Mouse (Mus musculus) MEL (cell line): ENCODE data around the gene Ly6g6d. TPM values are rescaled to one million over a fixed set of nuclear protein-coding genes. Genes with fewer than 3 reads are reported as not detected.

Experiments used
- DNase-seq: peaks from one replicate; pipeline ENCODE4 v3.0.0; 2011; ENCODE audit warnings: low read depth, low spot score
- H3K27ac ChIP-seq: 2 replicates; pipeline ENCODE4 v1.5.1; 2012; ENCODE audit warnings: low read depth, mild to moderate bottlenecking, control low read depth, low read length, moderate library complexity; ENCODE audit not compliant: control insufficient read depth
- H3K27me3 ChIP-seq, 2 experiments: fragments of 150-350 bp in 1 of 2; sonication (generic) in 1 of 2; 2 replicates each; pipeline ENCODE4 v1.6.1; 2012; ENCODE audit warnings: low read length in 2 of 2, mild to moderate bottlenecking in 2 of 2, improper control_type of control experiment in 1 of 2, moderate library complexity in 1 of 2; ENCODE audit not compliant: insufficient read depth in 2 of 2, control insufficient read depth in 1 of 2
- H3K36me3 ChIP-seq, 2 experiments: 2 replicates each; pipeline ENCODE4 v1.6.1; 2012 to 2014; ENCODE audit warnings: low read length in 2 of 2, improper control_type of control experiment in 1 of 2, inconsistent platforms in 1 of 2, mild to moderate bottlenecking in 1 of 2; ENCODE audit not compliant: insufficient read depth in 2 of 2, control insufficient read depth in 1 of 2
- H3K4me1 ChIP-seq, 2 experiments: fragments of 150-350 bp in 1 of 2; sonication (generic) in 1 of 2; 2 replicates each; pipeline ENCODE4 v1.6.1; 2012; ENCODE audit warnings: low read length in 2 of 2, improper control_type of control experiment in 1 of 2, mild to moderate bottlenecking in 1 of 2; ENCODE audit not compliant: insufficient read depth in 2 of 2, control insufficient read depth in 1 of 2
- H3K4me3 ChIP-seq, 2 experiments: fragments of 150-350 bp in 1 of 2; sonication (generic) in 1 of 2; 2 replicates each; pipeline ENCODE4 v1.5.1; 2012; ENCODE audit warnings: low read depth in 2 of 2, low read length in 2 of 2, mild to moderate bottlenecking in 2 of 2, moderate library complexity in 2 of 2, control low read depth in 1 of 2, improper control_type of control experiment in 1 of 2; ENCODE audit not compliant: control insufficient read depth in 1 of 2, insufficient read depth in 1 of 2
- H3K79me2 ChIP-seq: 2 replicates; pipeline ENCODE4 v1.6.1; 2012; ENCODE audit warnings: mild to moderate bottlenecking, low read length, moderate library complexity; ENCODE audit not compliant: control insufficient read depth, poor library complexity, insufficient read depth
- H3K9ac ChIP-seq: 2 replicates; pipeline ENCODE4 v1.6.1; 2012; ENCODE audit warnings: low read depth, mild to moderate bottlenecking, control low read depth, low read length, moderate library complexity; ENCODE audit not compliant: control insufficient read depth, poor library complexity, severe bottlenecking
- H3K9me3 ChIP-seq: fragments of 150-350 bp; sonication (generic); replicated peaks from 2 replicates; pipeline ENCODE4 v1.6.1; 2012; ENCODE audit warnings: mild to moderate bottlenecking, low read length, improper control_type of control experiment, moderate library complexity; ENCODE audit not compliant: insufficient read depth
- CHD2 ChIP-seq: IDR thresholded peaks from 2 replicates; pipeline ENCODE4 v1.6.1; 2011; ENCODE audit warnings: low read length, improper control_type of control experiment
- CTCF ChIP-seq, 3 experiments: IDR thresholded peaks in 2 of 3; conservative IDR thresholded peaks in 1 of 3; 2 replicates each; pipeline ENCODE4 v1.5.1; 2011 to 2012; ENCODE audit warnings: low read length in 3 of 3, low read depth in 2 of 3, mild to moderate bottlenecking in 2 of 3, improper control_type of control experiment in 1 of 3, inconsistent platforms in 1 of 3, mixed read lengths in 1 of 3, moderate library complexity in 1 of 3; ENCODE audit not compliant: control insufficient read depth in 1 of 3, insufficient read depth in 1 of 3, poor library complexity in 1 of 3, severe bottlenecking in 1 of 3
- ELF1 ChIP-seq: IDR thresholded peaks from 2 replicates; pipeline ENCODE4 v1.6.1; 2014; ENCODE audit warnings: low read depth, mild to moderate bottlenecking, inconsistent platforms, low read length, improper control_type of control experiment, moderate library complexity
- EP300 ChIP-seq, 2 experiments: IDR thresholded peaks; 2 replicates each; pipeline ENCODE4 v1.6.1; 2011; ENCODE audit warnings: improper control_type of control experiment in 2 of 2, low read length in 2 of 2, low read depth in 1 of 2, mild to moderate bottlenecking in 1 of 2
- ETS1 ChIP-seq: IDR thresholded peaks from 2 replicates; pipeline ENCODE4 v1.6.1; 2012; ENCODE audit warnings: low read depth, mild to moderate bottlenecking, inconsistent platforms, low read length, improper control_type of control experiment, moderate library complexity
- GABPA ChIP-seq: IDR thresholded peaks from 2 replicates; pipeline ENCODE4 v1.6.1; 2012; ENCODE audit warnings: low read depth, mild to moderate bottlenecking, inconsistent platforms, low read length, improper control_type of control experiment, moderate library complexity
- GATA1 ChIP-seq: IDR thresholded peaks from 2 replicates; pipeline ENCODE4 v1.6.1; 2011; ENCODE audit warnings: low read depth, low read length, improper control_type of control experiment
- HCFC1 ChIP-seq: IDR thresholded peaks from 2 replicates; pipeline ENCODE4 v1.6.1; 2012; ENCODE audit warnings: low read depth, mild to moderate bottlenecking, inconsistent platforms, low read length, improper control_type of control experiment, moderate library complexity
- MAZ ChIP-seq: IDR thresholded peaks from 2 replicates; pipeline ENCODE4 v1.6.1; 2012; ENCODE audit warnings: low read depth, mild to moderate bottlenecking, inconsistent platforms, low read length, improper control_type of control experiment
- MEF2A ChIP-seq: IDR thresholded peaks from 2 replicates; pipeline ENCODE4 v1.6.1; 2014; ENCODE audit warnings: low read depth, mild to moderate bottlenecking, inconsistent platforms, low read length, improper control_type of control experiment; ENCODE audit not compliant: poor library complexity, insufficient replicate concordance, severe bottlenecking; ENCODE audit errors: extremely low read depth
- MXI1 ChIP-seq: IDR thresholded peaks from 2 replicates; pipeline ENCODE4 v1.6.1; 2011; ENCODE audit warnings: mild to moderate bottlenecking, low read depth, low read length, improper control_type of control experiment
- MYC ChIP-seq: IDR thresholded peaks from 2 replicates; pipeline ENCODE4 v1.6.1; 2011; ENCODE audit warnings: low read depth, mild to moderate bottlenecking, low read length, improper control_type of control experiment, moderate library complexity
- NRF1 ChIP-seq: IDR thresholded peaks from 2 replicates; pipeline ENCODE4 v1.6.1; 2014; ENCODE audit warnings: low read depth, mild to moderate bottlenecking, inconsistent platforms, low read length, improper control_type of control experiment, moderate library complexity; ENCODE audit not compliant: poor library complexity, insufficient read depth, severe bottlenecking
- POLR2AphosphoS5 ChIP-seq: IDR thresholded peaks from 2 replicates; pipeline ENCODE4 v1.6.1; 2012; ENCODE audit warnings: low read depth, borderline replicate concordance, mild to moderate bottlenecking, inconsistent platforms, low read length, moderate library complexity, mixed read lengths
- RCOR1 ChIP-seq: IDR thresholded peaks from 2 replicates; pipeline ENCODE4 v1.6.1; 2012; ENCODE audit warnings: low read depth, mild to moderate bottlenecking, inconsistent platforms, low read length, improper control_type of control experiment
- SIN3A ChIP-seq: IDR thresholded peaks from 2 replicates; pipeline ENCODE4 v1.6.1; 2012; ENCODE audit warnings: low read length, improper control_type of control experiment, inconsistent platforms
- SMC3 ChIP-seq: IDR thresholded peaks from 2 replicates; pipeline ENCODE4 v1.6.1; 2011; ENCODE audit warnings: low read depth, low read length, improper control_type of control experiment
- ZC3H11A ChIP-seq: IDR thresholded peaks from 2 replicates; pipeline ENCODE4 v1.6.1; 2012; ENCODE audit warnings: low read depth, mild to moderate bottlenecking, inconsistent platforms, low read length, improper control_type of control experiment
- ZKSCAN1 ChIP-seq: IDR thresholded peaks from 2 replicates; pipeline ENCODE4 v1.6.1; 2012; ENCODE audit warnings: low read depth, mild to moderate bottlenecking, inconsistent platforms, low read length, improper control_type of control experiment, moderate library complexity
- ZMIZ1 ChIP-seq: IDR thresholded peaks from 2 replicates; pipeline ENCODE4 v1.6.1; 2012; ENCODE audit warnings: low read depth, mild to moderate bottlenecking, inconsistent platforms, low read length, improper control_type of control experiment, moderate library complexity
- ZNF384 ChIP-seq: IDR thresholded peaks from 2 replicates; pipeline ENCODE4 v1.6.1; 2012; ENCODE audit warnings: low read depth, mild to moderate bottlenecking, inconsistent platforms, low read length, improper control_type of control experiment
- polyA plus RNA-seq, 2 experiments: library from polyadenylated mRNA; stranded (reverse) in 1 of 2; unstranded in 1 of 2; fragments of >175 nt in 1 of 2; fragments of >200 nt in 1 of 2; gene quantifications; 2 replicates each; pipeline versions ENCODE4 v1.2.1 to v1.2.4; 2012; ENCODE audit warnings: low replicate concordance in 2 of 2, low read depth in 1 of 2; ENCODE audit not compliant: insufficient read length in 2 of 2, insufficient read depth in 1 of 2, missing spikeins in 1 of 2
- total RNA-seq: library from RNA; depleted of rRNA; stranded (reverse); fragments of 300-350 nt; gene quantifications from 2 replicates; pipeline ENCODE4 v1.2.3, GENCODE M21; 2012

The Ly6g6d gene
- total and polyA plus RNA-seq, 3 experiments: 4.4 to 5.5 TPM; not detected in 1

DNA sequence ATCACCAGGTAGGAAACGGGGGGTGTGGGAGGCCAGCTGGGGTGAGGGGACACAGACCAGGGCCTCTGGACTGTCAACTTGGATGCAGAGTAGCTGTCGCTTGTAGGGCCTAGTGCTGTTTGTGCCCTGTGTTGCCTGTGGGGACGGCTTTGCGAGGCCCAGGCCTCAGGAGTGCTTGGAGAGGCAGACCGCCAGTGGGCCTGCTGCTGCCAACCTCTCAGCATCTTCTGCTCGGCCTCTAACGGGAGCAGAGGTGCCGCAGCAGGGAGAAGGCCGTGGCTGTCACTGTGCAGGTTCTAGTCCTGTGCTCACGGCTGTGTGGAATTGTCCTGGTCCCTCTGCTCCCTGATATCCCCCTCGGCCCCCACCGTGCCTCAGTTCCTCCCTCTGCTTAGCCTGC is 18.7 kb upstream of the Ly6g6d start:
- H3K27ac ChIP-seq: no peak overlapping the region
- H3K4me3 ChIP-seq: no peak overlapping the region
- peaks cover 2% of the 10 kb centered on the region; the same call in 1 of the 2 replicates for H3K79me2 ChIP-seq
- no peaks in the 10 kb centered on the region for H3K4me1 ChIP-seq
- DNase-seq: no peak
- no peaks in the 10 kb centered on the region for H3K9me3 ChIP-seq
- no peaks in the 10 kb centered on the region for H3K27me3 ChIP-seq
- H3K9ac ChIP-seq: no peak overlapping the region
- H3K36me3 ChIP-seq: no peaks in the 10 kb centered on the region; a peak in 2 of 4 replicates
- TF ChIP-seq ZKSCAN1 (no peak), ETS1 (no peak), MYC (no peak), POLR2AphosphoS5 (no peak), ZNF384 (no peak), NRF1 (no peak), EP300 (IDR thresholded peaks at IDR 0.05; ENCODE audit: low read depth in 1 of 2, low read length in 2 of 2) (no peak), GABPA (no peak), GATA1 (no peak), MXI1 (no peak), RCOR1 (no peak), ELF1 (no peak), CHD2 (no peak)
- TF ChIP-seq, all 39 proteins: peak for 0

DNA sequence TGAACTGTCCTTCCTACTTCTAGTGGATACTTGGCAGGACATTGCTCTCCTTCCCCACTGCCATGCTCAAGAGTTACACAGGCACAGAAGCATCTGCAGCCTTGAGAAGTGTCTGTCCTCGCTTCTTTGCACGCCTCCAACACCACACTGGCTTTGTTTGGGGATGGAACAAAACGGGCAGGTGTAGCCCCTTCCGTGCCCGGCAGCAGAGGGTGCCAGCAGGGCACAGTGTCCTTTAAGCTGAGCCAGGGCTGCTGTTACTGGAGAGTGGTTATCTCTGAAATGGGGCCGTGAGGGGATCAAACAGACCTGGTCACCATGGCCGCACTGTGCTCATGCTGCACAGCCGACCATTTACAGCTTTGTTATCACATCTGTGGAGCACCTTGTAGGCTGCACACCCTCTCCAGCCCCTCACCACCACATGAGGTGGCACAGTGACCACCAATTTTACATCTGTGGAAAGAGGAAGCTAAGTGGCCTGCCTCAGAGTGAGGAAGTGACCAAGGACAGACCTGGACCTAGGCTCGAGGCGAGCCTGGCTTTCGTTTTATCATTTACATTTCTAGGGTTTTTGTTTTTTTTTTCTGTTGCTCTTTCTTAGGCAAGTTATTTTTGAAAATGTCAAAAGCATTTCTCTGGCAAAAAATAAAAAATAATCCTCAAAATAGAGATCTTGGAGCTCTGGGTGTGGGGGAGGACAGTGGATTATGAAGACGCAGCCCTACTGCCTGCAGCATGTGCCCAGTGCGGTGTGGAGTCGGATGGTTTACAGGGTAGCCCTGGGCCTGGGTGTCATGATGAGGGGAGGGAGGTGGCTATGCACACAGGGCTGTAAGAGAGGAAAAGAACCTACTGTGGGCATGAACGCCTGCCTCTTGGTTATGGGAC is 16.9 kb upstream of the Ly6g6d start:
- no peaks in the 10 kb centered on the region for H3K27me3 ChIP-seq
- H3K79me2 ChIP-seq: peaks cover 14% of the 10 kb centered on the region
- DNase-seq: no peak
- H3K9ac ChIP-seq: no peak overlapping the region
- no peak overlapping the region for H3K27ac ChIP-seq
- H3K4me3 ChIP-seq: no peak overlapping the region
- H3K36me3 ChIP-seq: peaks cover 0 to 2% of the 10 kb centered on the region in 2 experiments; a peak in 3 of 4 replicates
- H3K4me1 ChIP-seq: peaks cover 2 to 10% of the 10 kb centered on the region in 2 experiments; a peak in 3 of 4 replicates
- no peak for TF ChIP-seq SIN3A
- TF ChIP-seq ETS1: no peak
- no peak for TF ChIP-seq MEF2A
- no peak for TF ChIP-seq SMC3
- no peak for TF ChIP-seq HCFC1
- no peak for TF ChIP-seq ZC3H11A
- TF ChIP-seq RCOR1: no peak
- no peak for TF ChIP-seq CTCF (IDR thresholded peaks at IDR 0.05 in 2 of 3, conservative IDR thresholded peaks at IDR 0.05 in 1 of 3; ENCODE audit: control insufficient read depth in 1 of 3, insufficient read depth in 1 of 3, low read depth in 2 of 3, low read length in 3 of 3, poor library complexity in 1 of 3, severe bottlenecking in 1 of 3)
- no peak for TF ChIP-seq ELF1
- TF ChIP-seq ZNF384: no peak
- no peak for TF ChIP-seq MAZ
- TF ChIP-seq ZMIZ1: no peak
- H3K9me3 ChIP-seq: no peaks in the 10 kb centered on the region
